Mouse (Mus musculus) G1E (cell line): ENCODE data around the gene Cideb.

Experiments
- CTCF ChIP-seq: IDR thresholded peaks from 2 replicates; pipeline ENCODE4 v1.5.1; 2012; ENCODE audit warnings: low read depth, low read length, inconsistent platforms, mixed read lengths
- GATA2 ChIP-seq: IDR thresholded peaks from 2 replicates; pipeline ENCODE4 v1.6.1; 2012; ENCODE audit warnings: low read depth, low read length, inconsistent platforms, borderline replicate concordance

DNA sequence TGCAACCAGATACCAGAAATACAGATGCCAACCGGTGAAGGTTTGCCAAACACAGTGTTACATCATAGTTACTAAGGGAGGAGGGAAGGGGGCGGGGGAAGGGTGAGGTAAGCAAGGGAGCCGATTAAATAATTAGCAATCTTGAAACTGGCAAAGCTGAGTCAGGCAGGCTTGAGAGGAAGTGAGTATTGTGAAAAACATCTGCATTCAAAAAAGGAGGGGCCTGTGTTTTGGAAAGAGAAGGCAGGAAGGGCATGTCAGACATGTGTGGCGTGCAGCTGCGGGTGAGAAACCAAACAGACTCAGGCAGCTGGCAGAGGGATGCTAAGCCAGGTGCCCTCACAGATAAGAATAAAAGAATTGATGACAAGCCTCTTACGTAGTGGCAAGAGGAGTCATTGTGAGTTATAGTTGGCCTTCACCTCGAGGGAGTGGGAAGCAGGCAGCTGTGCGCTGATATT is 33.8 kb downstream of the Cideb start:
- TF ChIP-seq CTCF (no peak), GATA2 (no peak)
